Mouse (Mus musculus): ENCODE results near the gene Card14.

DNA sequence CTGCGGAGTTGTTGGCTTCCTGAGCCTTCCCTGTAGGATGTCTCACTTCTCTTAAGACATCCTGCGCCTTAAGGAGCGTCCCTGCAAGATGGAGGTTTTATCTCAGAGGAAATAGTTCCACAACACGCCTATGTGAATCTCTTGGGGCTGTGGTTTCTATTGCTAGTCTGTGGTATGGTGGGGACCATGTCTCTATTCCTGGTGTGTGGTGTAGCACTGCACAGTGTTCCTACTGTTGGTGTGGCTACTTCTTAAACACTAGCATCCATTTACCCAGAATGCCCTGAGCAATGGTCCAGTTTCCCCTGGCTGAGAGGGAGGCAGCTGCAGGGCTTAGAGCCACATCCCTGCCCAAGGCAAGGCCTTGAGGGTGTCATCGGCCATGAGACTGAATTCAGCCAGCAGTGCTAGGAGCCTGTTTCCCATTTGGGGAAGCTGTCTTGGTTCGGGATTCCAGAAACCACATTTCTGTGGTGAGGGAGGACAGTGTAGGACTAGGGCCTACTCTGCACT, 74.8 kb downstream of the Card14 start:
- TF ChIP-seq CTCF (conservative IDR thresholded peaks at IDR 0.05; ENCODE audit: low read length) (no peak), POU5F1 (IDR thresholded peaks at IDR 0.05; ENCODE audit: borderline replicate concordance, low read length) (no peak), NANOG (IDR thresholded peaks at IDR 0.05; ENCODE audit: borderline replicate concordance, low read length) (no peak)
